Mouse (Mus musculus) ovary, postnatal 36 days (tissue): ENCODE measurements around the gene Arhgef17.

ENCODE experiments used
- DNase-seq: peaks from one replicate; pipeline ENCODE4 v3.0.0; 2022; ENCODE audit warnings: low spot score, mixed read lengths

Gene Arhgef17

GRCm38 (mm10) chr7:100873197-100873596, 58.7 kb downstream of the Arhgef17 start:
- no peak for DNase-seq

GRCm38 (mm10) chr7:100871892-100872291, 60.0 kb downstream of the Arhgef17 start:
- peak; percentile 67 for DNase-seq

GRCm38 (mm10) chr7:100871355-100871754, 60.6 kb downstream of the Arhgef17 start:
- DNase-seq, result no peak

GRCm38 (mm10) chr7:100869877-100870629, 61.9 kb downstream of the Arhgef17 start:
- no peak for DNase-seq

GRCm38 (mm10) chr7:100868551-100868950, 63.4 kb downstream of the Arhgef17 start:
- DNase-seq, result no peak

GRCm38 (mm10) chr7:100867561-100867960, 64.3 kb downstream of the Arhgef17 start:
- no peak for DNase-seq

GRCm38 (mm10) chr7:100866675-100867074, 65.2 kb downstream of the Arhgef17 start:
- DNase-seq, result peak; percentile 42

GRCm38 (mm10) chr7:100862828-100863638, 68.9 kb downstream of the Arhgef17 start, which contains the start of gene Relt:
Relt (minus strand) TSS chr7:100863446.
- DNase-seq, result peak; percentile 95

- DNase-seq, result no peak
Observed at GRCm38 (mm10) chr7:100862353-100862752, 69.6 kb downstream of the Arhgef17 start.

- no peak for DNase-seq
Observed at GRCm38 (mm10) chr7:100861209-100861608, 70.7 kb downstream of the Arhgef17 start.

- DNase-seq, result no peak
Observed at GRCm38 (mm10) chr7:100860450-100860849, 71.5 kb downstream of the Arhgef17 start.

GRCm38 (mm10) chr7:100855795-100856573, 75.9 kb downstream of the Arhgef17 start:
- no peak for DNase-seq

GRCm38 (mm10) chr7:100855300-100855699, 76.6 kb downstream of the Arhgef17 start:
- DNase-seq, result no peak

GRCm38 (mm10) chr7:100854861-100855260, 77.0 kb downstream of the Arhgef17 start:
- no peak for DNase-seq

GRCm38 (mm10) chr7:100854137-100854814, 77.6 kb downstream of the Arhgef17 start:
- DNase-seq, result no peak

GRCm38 (mm10) chr7:100853396-100853795, 78.5 kb downstream of the Arhgef17 start:
- no peak for DNase-seq

GRCm38 (mm10) chr7:100851481-100852356, 80.2 kb downstream of the Arhgef17 start:
- no peak for DNase-seq

- no peak for DNase-seq
Observed at GRCm38 (mm10) chr7:100849508-100849907, 82.4 kb downstream of the Arhgef17 start.

GRCm38 (mm10) chr7:100848744-100849143, 83.2 kb downstream of the Arhgef17 start:
- peak; percentile 68 for DNase-seq

GRCm38 (mm10) chr7:100847131-100847530, 84.8 kb downstream of the Arhgef17 start:
- peak; percentile 3 for DNase-seq

GRCm38 (mm10) chr7:100846033-100846432, 85.9 kb downstream of the Arhgef17 start:
- DNase-seq, result peak; percentile 2
